Mouse (Mus musculus): ENCODE data around the gene Zfyve21. TPM values are rescaled to one million over a fixed set of nuclear protein-coding genes. Genes with fewer than 3 reads are reported as not detected.

Zfyve21 gene
- polyA plus RNA-seq, 1 experiment: 16.7 TPM

DNA sequence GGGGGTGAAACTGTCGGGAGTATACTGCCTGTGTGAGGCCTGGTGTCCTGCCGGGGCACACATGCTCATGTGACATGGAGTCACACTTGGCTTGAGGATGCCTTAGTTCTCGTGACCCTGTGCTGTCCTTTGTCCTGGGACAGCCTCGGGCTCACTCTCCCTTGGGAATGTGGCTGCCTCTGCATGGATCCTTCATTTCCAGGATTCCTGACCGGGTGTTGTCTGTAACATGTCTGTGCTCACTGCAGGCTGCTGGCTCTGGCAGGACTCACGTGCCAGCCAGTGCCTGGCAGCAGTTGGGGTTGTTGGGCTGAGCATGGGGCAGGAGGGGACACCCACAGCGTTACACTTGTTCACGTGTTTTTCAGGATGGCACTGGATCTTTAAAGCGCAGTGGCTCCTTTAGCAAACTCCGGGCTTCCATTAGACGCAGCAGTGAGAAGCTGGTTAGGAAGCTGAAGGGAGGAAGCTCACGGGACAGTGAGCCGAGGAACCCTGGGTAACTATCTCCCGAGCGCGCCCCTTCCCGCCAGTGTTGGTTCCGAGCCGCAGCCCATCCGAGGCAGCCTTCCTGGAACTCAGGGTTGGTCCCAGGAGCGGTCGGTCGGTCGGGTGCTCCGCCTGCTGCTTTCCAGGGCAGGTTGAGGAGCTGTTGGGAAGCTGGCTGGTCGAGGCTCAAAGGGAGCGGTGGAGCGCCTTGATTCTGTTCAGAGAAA lies 18.6 kb upstream of the Zfyve21 start:
- TF ChIP-seq FLI1 (IDR thresholded peaks at IDR 0.05; ENCODE audit: low read length) (no peak), GATA1 (IDR thresholded peaks at IDR 0.05; ENCODE audit: borderline replicate concordance, low read length) (no peak)

GRCm38 (mm10) chr12:111797251-111797650 lies 16.7 kb upstream of the Zfyve21 start:
- TF ChIP-seq GATA1 (IDR thresholded peaks at IDR 0.05; ENCODE audit: borderline replicate concordance, low read length) (no peak), FLI1 (IDR thresholded peaks at IDR 0.05; ENCODE audit: low read length) (no peak)
- Histone ChIP-seq H3K36me3 (replicated peaks; ENCODE audit: low read length) (peaks cover 97% of the 10 kb centered on the region), H3K9me3 (no peaks in the 10 kb centered on the region), H3K27me3 (replicated peaks) (no peaks in the 10 kb centered on the region), H3K4me3 (replicated peaks) (no peak overlapping the region), H3K4me1 (no peaks in the 10 kb centered on the region)

More for the DNA sequence above, 18.6 kb upstream of the Zfyve21 start:
- Histone ChIP-seq H3K36me3 (replicated peaks; ENCODE audit: low read length) (peaks cover 97% of the 10 kb centered on the region), H3K4me3 (replicated peaks) (no peak overlapping the region), H3K4me1 (peaks cover 1% of the 10 kb centered on the region; the same call in 1 of the 2 replicates), H3K27me3 (replicated peaks) (no peaks in the 10 kb centered on the region), H3K9me3 (no peaks in the 10 kb centered on the region)

GRCm38 (mm10) chr12:111798493-111798892 lies 15.5 kb upstream of the Zfyve21 start:
- Histone ChIP-seq H3K4me1 (no peaks in the 10 kb centered on the region), H3K27me3 (replicated peaks) (no peaks in the 10 kb centered on the region), H3K4me3 (replicated peaks) (no peak overlapping the region), H3K36me3 (replicated peaks; ENCODE audit: low read length) (peaks cover 97% of the 10 kb centered on the region), H3K9me3 (no peaks in the 10 kb centered on the region)
- no peak for TF ChIP-seq GATA1 (IDR thresholded peaks at IDR 0.05; ENCODE audit: borderline replicate concordance, low read length)

DNA sequence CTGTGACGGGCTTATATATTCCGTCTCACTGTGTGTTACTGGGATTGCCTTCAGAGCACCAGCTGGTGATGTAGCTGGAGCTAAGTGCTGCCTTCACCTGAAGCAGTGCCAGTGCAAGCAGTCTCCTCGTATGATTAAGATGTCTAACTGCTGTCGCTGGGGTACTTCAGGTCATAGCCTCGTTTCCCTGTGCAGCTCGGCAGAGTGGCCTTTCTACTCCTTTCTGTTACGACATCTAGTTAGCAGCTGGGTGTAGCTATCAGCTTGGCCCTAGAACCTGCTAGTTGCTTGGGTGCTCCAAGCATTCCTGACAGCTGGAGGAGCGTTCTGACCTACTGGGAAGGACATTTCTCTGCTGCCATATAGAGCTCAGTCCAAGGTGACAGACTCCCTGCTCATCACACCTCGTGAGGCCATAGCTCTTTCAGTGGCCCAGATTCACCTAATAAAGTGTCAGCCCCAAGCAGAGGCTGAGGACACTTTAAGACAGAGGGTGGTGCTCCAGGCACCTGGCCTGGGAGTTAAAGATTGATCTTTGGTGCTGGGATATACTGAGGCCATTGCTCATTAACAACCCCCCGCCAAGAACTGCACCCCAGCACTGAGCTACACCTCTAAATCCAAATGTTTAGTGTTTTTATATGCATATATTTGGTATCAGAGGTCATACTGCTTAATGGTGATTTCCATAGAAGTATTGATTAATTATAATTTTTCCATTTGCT lies 13.3 kb upstream of the Zfyve21 start:
- Histone ChIP-seq H3K9me3 (no peaks in the 10 kb centered on the region), H3K4me3 (replicated peaks) (no peak overlapping the region), H3K27me3 (replicated peaks) (no peaks in the 10 kb centered on the region), H3K4me1 (no peaks in the 10 kb centered on the region; the same call in 1 of the 2 replicates), H3K36me3 (replicated peaks; ENCODE audit: low read length) (peaks cover 97% of the 10 kb centered on the region)
- TF ChIP-seq GATA1 (IDR thresholded peaks at IDR 0.05; ENCODE audit: borderline replicate concordance, low read length) (no peak), FLI1 (IDR thresholded peaks at IDR 0.05; ENCODE audit: low read length) (no peak)

DNA sequence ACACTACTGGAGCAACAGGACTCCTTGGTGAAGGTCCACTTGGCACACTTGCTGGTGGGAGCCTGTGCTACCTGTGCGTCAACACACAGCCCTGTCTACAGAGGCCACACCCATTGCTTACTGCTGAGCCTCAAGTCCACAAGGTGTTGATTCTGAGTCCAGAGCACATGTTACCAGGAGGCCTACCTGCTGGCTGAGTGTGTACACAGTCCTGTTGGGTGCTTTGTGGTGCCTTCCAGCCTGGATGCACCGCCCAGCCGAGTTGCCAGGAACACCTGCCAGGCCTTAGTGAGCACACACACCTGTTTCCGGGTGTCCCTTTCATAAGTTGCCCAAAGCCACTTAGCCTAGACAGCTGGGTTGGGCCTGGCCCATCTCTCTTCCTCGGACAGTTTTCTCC lies 10.4 kb upstream of the Zfyve21 start:
- H3K27me3 ChIP-seq (replicated peaks): no peaks in the 10 kb centered on the region
- peaks cover 96% of the 10 kb centered on the region for H3K36me3 ChIP-seq (replicated peaks; ENCODE audit: low read length)
- no peaks in the 10 kb centered on the region for H3K9me3 ChIP-seq
- TF ChIP-seq FLI1 (IDR thresholded peaks at IDR 0.05; ENCODE audit: low read length) (no peak), GATA1 (IDR thresholded peaks at IDR 0.05; ENCODE audit: borderline replicate concordance, low read length) (no peak)
- H3K4me1 ChIP-seq: peaks cover 11% of the 10 kb centered on the region
- H3K4me3 ChIP-seq (replicated peaks): no peak overlapping the region

DNA sequence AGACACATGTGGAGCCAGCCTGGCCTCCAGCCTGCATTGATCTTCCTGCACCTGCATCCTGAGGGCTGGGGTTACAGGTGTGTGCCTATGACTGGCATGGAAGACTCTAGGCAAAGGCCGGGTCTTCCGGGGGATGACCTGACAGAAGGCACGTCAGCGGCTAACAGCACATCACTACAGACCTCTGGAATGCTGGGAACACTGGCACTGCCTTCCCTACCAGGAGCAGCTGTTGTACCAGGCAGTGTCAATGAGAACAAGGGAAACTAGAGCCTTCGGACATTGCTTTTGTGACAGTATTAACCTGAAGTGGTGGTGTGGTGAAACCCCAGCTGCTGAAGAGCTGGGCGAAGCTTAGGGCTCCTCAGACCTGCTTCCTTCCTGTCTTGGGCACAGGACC lies 5.2 kb upstream of the Zfyve21 start:
- H3K4me1 ChIP-seq: peaks cover 61% of the 10 kb centered on the region
- H3K27me3 ChIP-seq (replicated peaks): no peaks in the 10 kb centered on the region
- no peak for TF ChIP-seq FLI1 (IDR thresholded peaks at IDR 0.05; ENCODE audit: low read length)
- TF ChIP-seq GATA1 (IDR thresholded peaks at IDR 0.05; ENCODE audit: borderline replicate concordance, low read length): no peak
- no peaks in the 10 kb centered on the region for H3K9me3 ChIP-seq
- H3K36me3 ChIP-seq (replicated peaks; ENCODE audit: low read length): peaks cover 72% of the 10 kb centered on the region
- H3K4me3 ChIP-seq (replicated peaks): no peak overlapping the region

- H3K4me3 ChIP-seq (replicated peaks): peak overlapping the region; percentile 72
- H3K4me1 ChIP-seq: peaks cover 65% of the 10 kb centered on the region
- no peaks in the 10 kb centered on the region for H3K27me3 ChIP-seq (replicated peaks)
- peaks cover 62% of the 10 kb centered on the region for H3K36me3 ChIP-seq (replicated peaks; ENCODE audit: low read length)
- no peaks in the 10 kb centered on the region for H3K9me3 ChIP-seq
- TF ChIP-seq FLI1 (IDR thresholded peaks at IDR 0.05; ENCODE audit: low read length): no peak
- no peak for TF ChIP-seq GATA1 (IDR thresholded peaks at IDR 0.05; ENCODE audit: borderline replicate concordance, low read length)
Measured at GRCm38 (mm10) chr12:111809762-111810161, 4.2 kb upstream of the Zfyve21 start.

GRCm38 (mm10) chr12:111812075-111812474 lies 1.9 kb upstream of the Zfyve21 start:
- TF ChIP-seq FLI1 (IDR thresholded peaks at IDR 0.05; ENCODE audit: low read length) (no peak), GATA1 (IDR thresholded peaks at IDR 0.05; ENCODE audit: borderline replicate concordance, low read length) (no peak)
- H3K36me3 ChIP-seq (replicated peaks; ENCODE audit: low read length): peaks cover 42% of the 10 kb centered on the region
- H3K27me3 ChIP-seq (replicated peaks): no peaks in the 10 kb centered on the region
- H3K9me3 ChIP-seq: no peaks in the 10 kb centered on the region
- peaks cover 88% of the 10 kb centered on the region for H3K4me1 ChIP-seq
- H3K4me3 ChIP-seq (replicated peaks): peak overlapping the region; percentile 33

DNA sequence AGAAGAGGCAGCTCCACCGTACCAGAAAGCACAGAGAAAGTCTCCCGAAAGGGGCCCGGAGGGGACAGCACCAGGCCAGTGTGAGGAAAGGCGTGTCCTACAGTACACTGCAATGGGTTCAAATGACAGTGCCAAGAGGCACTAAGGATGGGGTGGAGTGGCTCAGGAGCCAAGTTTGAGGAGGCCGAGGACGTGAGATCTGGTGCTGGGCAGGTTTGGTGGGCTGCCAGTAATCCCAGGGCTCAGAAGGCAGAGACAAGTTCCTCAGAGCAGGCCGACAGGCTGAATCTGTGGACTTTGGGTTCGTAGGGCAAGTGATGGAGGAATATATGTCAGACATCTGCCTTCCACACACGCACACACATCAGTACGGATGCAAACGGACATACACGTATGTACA lies 1.4 kb upstream of the Zfyve21 start:
- Histone ChIP-seq H3K4me1 (peaks cover 90% of the 10 kb centered on the region), H3K4me3 (replicated peaks) (peak overlapping the region; percentile 96), H3K36me3 (replicated peaks; ENCODE audit: low read length) (peaks cover 42% of the 10 kb centered on the region), H3K27me3 (replicated peaks) (no peaks in the 10 kb centered on the region), H3K9me3 (no peaks in the 10 kb centered on the region)
- TF ChIP-seq GATA1 (IDR thresholded peaks at IDR 0.05; ENCODE audit: borderline replicate concordance, low read length) (no peak), FLI1 (IDR thresholded peaks at IDR 0.05; ENCODE audit: low read length) (no peak)

DNA sequence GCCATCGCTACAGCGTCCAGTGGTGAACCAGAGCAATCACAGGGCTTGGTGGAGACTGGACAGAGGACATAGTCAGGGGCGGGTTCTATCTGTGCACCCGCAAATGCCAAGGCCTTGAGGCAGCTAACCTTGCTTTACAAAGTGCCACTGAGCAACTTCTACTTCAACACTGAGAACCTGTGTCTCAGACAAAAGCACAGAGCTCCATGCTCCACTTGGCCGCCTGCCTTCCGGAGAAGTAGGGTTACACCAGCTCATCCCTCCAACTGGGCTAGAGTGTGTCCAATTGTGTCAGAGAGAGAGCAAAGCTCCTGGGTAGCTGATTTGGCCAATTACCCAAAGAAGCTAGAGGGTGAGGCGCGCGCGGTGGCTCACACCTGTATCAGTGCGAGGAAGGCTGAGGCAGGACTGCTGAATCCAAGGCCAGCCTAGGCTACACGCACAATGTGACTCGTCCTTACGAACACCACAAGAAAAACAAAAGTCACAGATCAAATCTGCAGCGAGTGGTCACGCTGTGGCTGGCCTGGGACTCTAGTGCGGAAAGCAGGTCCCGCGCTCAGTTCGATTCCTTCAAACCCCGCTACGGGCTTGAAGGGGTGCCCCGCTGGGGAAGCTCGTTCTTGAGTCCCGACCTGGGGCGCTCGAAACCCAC lies 732 bp upstream of the Zfyve21 start:
- no peaks in the 10 kb centered on the region for H3K27me3 ChIP-seq (replicated peaks)
- peaks cover 42% of the 10 kb centered on the region for H3K36me3 ChIP-seq (replicated peaks; ENCODE audit: low read length)
- peak overlapping the region; percentile 96 for H3K4me3 ChIP-seq (replicated peaks)
- TF ChIP-seq GATA1 (IDR thresholded peaks at IDR 0.05; ENCODE audit: borderline replicate concordance, low read length) (no peak), FLI1 (IDR thresholded peaks at IDR 0.05; ENCODE audit: low read length) (no peak)
- no peaks in the 10 kb centered on the region for H3K9me3 ChIP-seq
- H3K4me1 ChIP-seq: peaks cover 87% of the 10 kb centered on the region
